Mouse (Mus musculus): ENCODE results near the gene Srbd1. TPM values are rescaled to one million over a fixed set of nuclear protein-coding genes. Genes with fewer than 3 reads are reported as not detected.
A peak's percentile ranks its signal among the peaks of the same experiment; 100 is the strongest.

Srbd1 gene
- 17.2 and 17.9 TPM in 2 replicates for polyA plus RNA-seq (2011; ENCODE audit: insufficient read length, low read depth, missing spikeins)

DNA sequence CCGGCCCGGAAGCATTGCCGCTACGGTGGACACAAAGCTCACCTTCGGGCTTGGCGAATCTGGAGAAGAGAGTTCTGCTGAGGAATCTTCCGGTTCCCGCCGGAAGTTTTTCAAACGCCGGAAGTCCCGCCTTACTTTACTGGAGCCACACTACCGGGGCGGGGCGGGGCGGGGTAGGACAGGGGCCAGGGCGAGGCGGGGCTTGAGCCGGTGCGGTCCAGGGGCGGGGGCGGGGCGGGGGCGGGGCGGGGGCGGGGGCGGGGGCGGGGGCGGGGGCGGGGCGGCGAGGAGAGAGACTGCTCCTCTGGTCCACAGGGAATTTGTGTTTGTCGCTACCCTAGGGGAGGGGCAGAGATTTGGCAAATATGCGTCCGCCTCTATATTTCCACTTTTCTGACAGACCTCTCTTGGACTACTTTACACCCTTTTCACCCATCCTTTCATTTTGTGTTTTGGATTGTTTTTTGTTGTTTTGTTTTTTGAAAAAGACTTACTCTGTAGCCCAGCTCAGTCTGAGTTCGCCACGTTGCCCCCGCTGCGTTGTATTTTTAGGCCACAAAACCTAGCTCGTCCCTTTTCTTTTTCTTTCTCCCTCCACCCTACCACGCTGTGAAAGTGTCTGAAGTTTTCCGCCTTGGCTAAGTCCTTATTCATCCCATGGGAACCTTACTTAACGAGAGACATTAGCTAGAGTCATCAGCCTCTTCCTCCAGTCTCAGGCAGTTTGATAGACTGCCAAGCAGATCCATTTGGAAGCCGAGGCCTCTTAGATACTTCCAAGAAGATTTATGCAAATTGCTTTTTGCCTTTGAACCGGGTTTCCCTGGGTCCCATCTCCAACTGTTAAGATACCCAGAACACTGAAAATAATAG lies at the start of gene Srbd1:
Gene Srbd1, minus strand, starts transcription at position 97 of the 873 bp plus-strand sequence.
- TF ChIP-seq POLR2A (IDR thresholded peaks at IDR 0.05; ENCODE audit: low read depth, low read length) (peak; percentile 37; the same call in 1 of the 2 replicates), CTCF (IDR thresholded peaks at IDR 0.05; ENCODE audit: borderline replicate concordance, insufficient read depth, low read length) (no peak)
- no peaks in the 10 kb centered on the region for H3K4me1 ChIP-seq (ENCODE audit: control insufficient read depth, insufficient read depth, low read length)
- H3K4me3 ChIP-seq (ENCODE audit: insufficient read depth, low read length), result peak within 1 kb of the TSS; percentile 94
- H3K27ac ChIP-seq (ENCODE audit: insufficient read depth, low read length), result peak within 1 kb of the TSS; percentile 85

DNA sequence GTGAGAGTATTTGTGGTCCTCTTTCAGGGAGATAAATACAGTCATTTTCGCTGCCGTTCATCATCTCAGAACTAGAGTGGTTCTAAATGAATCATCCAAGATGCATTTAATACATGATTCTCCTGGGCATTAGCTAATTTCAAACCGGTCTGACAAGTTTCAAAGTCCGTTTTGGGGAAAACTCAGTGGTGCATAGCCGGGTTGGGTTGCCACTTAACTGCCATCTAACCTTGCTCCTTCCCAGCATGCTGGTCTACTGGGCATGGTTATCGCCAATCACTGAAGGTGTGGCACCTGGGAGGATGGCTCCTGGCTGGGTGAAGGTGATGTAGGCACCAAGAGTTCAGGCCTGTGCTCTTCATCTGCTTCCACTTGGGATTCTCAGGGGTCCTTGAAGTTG lies 49.0 kb upstream of the Srbd1 start:
- H3K4me3 ChIP-seq (ENCODE audit: insufficient read depth, low read length), result no peak overlapping the region
- TF ChIP-seq CTCF (IDR thresholded peaks at IDR 0.05; ENCODE audit: borderline replicate concordance, insufficient read depth, low read length), result no peak
- TF ChIP-seq POLR2A (IDR thresholded peaks at IDR 0.05; ENCODE audit: low read depth, low read length), result no peak
- H3K4me1 ChIP-seq (ENCODE audit: control insufficient read depth, insufficient read depth, low read length), result no peaks in the 10 kb centered on the region
- no peak overlapping the region for H3K27ac ChIP-seq (ENCODE audit: insufficient read depth, low read length)

DNA sequence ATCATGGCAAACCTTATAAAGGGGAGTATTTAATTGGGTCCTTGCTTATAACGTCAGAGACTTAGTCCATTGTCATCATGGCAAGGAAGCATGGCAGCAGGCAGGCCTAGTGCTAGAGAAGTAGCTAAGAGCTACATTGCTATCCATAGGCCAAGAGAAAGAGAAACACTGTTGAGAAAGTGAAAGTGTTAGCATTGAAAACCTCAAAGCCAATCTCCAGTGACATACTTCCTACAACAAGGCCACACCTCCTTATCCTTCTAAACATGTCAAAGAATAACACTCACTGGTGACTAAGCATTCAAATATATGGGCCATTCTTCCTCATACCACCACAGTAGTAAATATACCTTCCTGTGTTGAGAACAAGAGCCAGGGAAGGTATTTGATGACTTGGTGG lies 42.8 kb upstream of the Srbd1 start:
- H3K4me3 ChIP-seq (ENCODE audit: insufficient read depth, low read length), result no peak overlapping the region
- H3K4me1 ChIP-seq (ENCODE audit: control insufficient read depth, insufficient read depth, low read length), result peaks cover 4% of the 10 kb centered on the region
- H3K27ac ChIP-seq (ENCODE audit: insufficient read depth, low read length), result no peak overlapping the region
- TF ChIP-seq POLR2A (IDR thresholded peaks at IDR 0.05; ENCODE audit: low read depth, low read length), result no peak

DNA sequence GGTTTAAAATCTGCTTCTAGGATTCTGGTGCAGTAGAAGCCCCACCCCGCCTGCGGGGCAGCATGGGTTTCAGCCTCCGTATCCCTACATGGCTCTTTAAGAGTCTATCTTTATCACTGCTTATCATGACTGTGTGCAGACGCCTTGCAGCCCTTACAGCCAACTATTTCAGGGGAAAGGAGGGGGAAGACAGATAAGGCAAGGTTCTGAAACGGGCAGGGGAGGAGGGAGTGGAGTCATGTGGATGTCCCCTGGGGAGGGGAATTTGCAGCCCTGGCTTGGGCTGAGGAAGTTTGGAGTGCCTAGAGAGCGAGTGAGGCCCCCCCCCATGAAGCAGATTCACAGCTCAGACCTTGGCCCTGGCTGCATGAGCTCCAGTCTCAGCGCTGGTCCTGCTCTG lies 40.6 kb upstream of the Srbd1 start:
- no peak overlapping the region for H3K27ac ChIP-seq (ENCODE audit: insufficient read depth, low read length)
- TF ChIP-seq POLR2A (IDR thresholded peaks at IDR 0.05; ENCODE audit: low read depth, low read length) (no peak), CTCF (IDR thresholded peaks at IDR 0.05; ENCODE audit: borderline replicate concordance, insufficient read depth, low read length) (no peak)

DNA sequence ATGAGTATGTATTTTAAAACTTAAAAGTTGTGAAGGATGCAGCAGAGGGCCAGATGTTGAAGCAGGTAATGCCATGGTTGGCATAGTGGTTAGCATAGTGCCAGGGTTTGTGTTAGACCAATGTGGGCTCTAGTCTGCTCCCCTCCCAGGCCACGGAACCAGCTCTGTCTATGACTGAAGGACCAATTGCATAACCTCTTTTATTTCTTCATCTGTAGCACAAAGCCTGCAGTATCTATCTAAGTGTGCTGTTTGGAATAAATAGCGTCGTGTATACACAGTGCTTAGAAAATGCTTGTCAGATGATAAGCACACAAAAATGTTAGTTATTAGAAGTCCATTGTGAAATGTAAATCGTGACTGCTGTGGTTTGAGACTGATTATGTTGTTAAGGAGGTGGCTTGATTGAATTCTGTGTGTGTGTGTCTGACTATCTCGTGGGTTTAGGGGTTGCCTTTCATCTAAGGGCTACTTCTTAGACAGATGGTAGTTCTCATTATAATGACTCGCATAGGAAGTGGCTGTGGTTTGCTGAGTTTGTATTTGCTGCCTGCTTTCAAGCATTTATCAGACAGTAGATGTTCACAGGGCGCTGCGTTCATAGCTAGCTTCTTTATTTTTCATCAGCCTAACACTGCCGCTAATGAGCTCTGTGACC lies 39.7 kb upstream of the Srbd1 start:
- Histone ChIP-seq H3K4me1 (ENCODE audit: control insufficient read depth, insufficient read depth, low read length) (peaks cover 4% of the 10 kb centered on the region), H3K27ac (ENCODE audit: insufficient read depth, low read length) (no peak overlapping the region), H3K4me3 (ENCODE audit: insufficient read depth, low read length) (no peak overlapping the region)
- no peak for TF ChIP-seq CTCF (IDR thresholded peaks at IDR 0.05; ENCODE audit: borderline replicate concordance, insufficient read depth, low read length)
- TF ChIP-seq POLR2A (IDR thresholded peaks at IDR 0.05; ENCODE audit: low read depth, low read length), result no peak

More for the DNA sequence above, 40.6 kb upstream of the Srbd1 start:
- H3K4me1 ChIP-seq (ENCODE audit: control insufficient read depth, insufficient read depth, low read length), result peaks cover 4% of the 10 kb centered on the region
- H3K4me3 ChIP-seq (ENCODE audit: insufficient read depth, low read length), result no peak overlapping the region

DNA sequence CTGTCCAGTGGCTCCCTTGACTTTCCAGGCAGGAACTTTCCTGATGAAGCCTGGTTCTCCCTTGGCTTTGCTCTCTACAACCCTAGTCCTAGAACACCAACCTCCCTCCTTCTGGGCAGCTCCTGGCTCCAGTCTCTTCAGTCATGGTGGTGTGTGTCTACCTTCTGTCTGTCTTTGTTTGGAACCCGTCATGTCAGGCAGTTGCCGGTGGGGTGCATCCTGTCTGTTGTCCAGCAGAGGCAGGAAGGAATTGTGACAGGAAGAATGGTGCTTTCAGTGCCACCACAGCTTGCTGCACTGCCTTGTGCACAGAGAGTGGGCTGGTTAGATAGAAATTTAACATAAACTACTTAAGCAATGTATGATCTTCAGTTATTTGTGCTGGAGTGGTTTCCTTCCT lies 38.8 kb upstream of the Srbd1 start:
- TF ChIP-seq POLR2A (IDR thresholded peaks at IDR 0.05; ENCODE audit: low read depth, low read length) (no peak), CTCF (IDR thresholded peaks at IDR 0.05; ENCODE audit: borderline replicate concordance, insufficient read depth, low read length) (no peak)
- peaks cover 4% of the 10 kb centered on the region for H3K4me1 ChIP-seq (ENCODE audit: control insufficient read depth, insufficient read depth, low read length)
- H3K27ac ChIP-seq (ENCODE audit: insufficient read depth, low read length), result no peak overlapping the region
- H3K4me3 ChIP-seq (ENCODE audit: insufficient read depth, low read length), result no peak overlapping the region

DNA sequence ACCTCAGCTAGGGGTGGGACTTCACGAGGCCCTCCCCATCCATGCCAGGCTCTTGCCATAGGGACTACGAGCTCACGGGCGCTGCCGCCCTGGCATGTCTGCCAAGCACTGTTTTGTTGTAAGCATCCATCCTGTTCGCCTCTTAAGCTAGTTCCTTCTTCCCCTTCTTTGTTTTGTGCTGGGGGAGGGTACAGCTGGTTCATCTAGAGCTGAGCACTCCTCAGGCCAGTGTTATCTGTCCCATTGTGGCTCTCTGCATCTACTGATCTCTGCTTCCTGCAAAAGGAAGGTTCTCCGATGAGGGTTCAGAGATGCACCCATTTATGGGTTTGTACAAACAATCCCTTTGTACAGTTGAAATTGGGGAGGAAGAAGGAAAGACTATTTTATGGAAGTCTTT lies 31.7 kb upstream of the Srbd1 start:
- Histone ChIP-seq H3K4me3 (ENCODE audit: insufficient read depth, low read length) (no peak overlapping the region), H3K4me1 (ENCODE audit: control insufficient read depth, insufficient read depth, low read length) (no peaks in the 10 kb centered on the region), H3K27ac (ENCODE audit: insufficient read depth, low read length) (no peak overlapping the region)
- TF ChIP-seq POLR2A (IDR thresholded peaks at IDR 0.05; ENCODE audit: low read depth, low read length) (no peak), CTCF (IDR thresholded peaks at IDR 0.05; ENCODE audit: borderline replicate concordance, insufficient read depth, low read length) (no peak)

DNA sequence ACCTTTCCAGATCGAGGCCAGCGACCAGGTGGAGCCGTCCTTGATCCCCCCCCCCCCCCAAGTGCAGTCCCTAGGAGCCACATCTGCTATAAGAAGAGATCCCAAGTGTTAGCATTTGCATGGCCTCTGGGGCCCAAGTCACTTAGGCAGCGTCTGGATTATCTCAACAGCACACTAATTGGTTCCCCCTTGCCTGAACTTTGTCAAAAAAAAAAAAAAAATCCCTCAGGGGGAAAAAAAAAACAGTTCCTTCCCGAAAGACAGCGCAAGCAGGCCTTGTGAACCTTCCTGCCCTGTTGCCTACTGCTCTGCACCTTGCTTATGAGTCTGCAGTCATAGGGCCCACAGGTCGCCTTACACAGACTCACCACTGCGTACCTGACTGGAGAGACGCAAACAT lies 30.5 kb upstream of the Srbd1 start:
- no peak overlapping the region for H3K4me3 ChIP-seq (ENCODE audit: insufficient read depth, low read length)
- no peak for TF ChIP-seq POLR2A (IDR thresholded peaks at IDR 0.05; ENCODE audit: low read depth, low read length)
- H3K27ac ChIP-seq (ENCODE audit: insufficient read depth, low read length), result no peak overlapping the region
- H3K4me1 ChIP-seq (ENCODE audit: control insufficient read depth, insufficient read depth, low read length), result no peaks in the 10 kb centered on the region

DNA sequence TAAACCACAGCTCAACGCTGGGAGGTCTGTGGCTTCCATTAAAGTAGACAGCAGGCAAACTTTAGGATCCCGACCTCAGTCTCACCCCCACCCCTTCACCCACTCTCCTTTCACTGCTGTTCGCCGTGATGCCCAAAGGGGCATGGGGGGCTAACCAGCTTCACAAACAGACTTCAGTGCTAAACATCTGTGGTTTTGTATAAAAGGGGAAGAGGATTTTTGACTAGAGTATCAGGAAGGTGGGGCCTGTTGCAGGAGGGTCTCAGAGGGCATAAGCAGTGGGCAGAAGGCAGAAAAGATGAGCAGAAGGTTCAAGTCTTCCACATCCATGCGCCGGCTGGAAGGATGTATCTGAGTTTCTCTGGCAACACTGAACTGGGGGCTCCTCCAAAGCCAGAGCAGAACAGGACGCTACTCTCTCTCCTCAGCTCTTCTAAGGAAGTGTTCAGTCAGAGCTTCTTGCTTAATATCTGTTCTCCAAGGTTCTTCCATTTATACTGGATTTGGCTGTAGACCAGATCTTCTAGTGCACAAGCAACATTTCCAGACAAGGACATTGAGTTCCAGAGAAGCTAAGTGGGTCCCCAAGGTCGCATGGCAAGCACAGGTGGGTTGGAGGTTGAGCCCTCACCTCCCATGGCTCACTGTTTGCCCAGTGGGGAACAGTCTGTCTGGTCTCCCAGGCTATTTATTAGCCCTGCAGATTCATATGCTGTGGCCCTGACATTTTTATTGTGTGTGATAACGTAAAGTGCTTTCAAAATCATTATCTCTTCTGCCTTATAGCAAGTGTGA lies 25.4 kb upstream of the Srbd1 start:
- no peak overlapping the region for H3K4me3 ChIP-seq (ENCODE audit: insufficient read depth, low read length)
- TF ChIP-seq POLR2A (IDR thresholded peaks at IDR 0.05; ENCODE audit: low read depth, low read length), result no peak
- H3K27ac ChIP-seq (ENCODE audit: insufficient read depth, low read length), result no peak overlapping the region
- peaks cover 3% of the 10 kb centered on the region; the same call in 1 of the 2 replicates for H3K4me1 ChIP-seq (ENCODE audit: control insufficient read depth, insufficient read depth, low read length)
